Mouse (Mus musculus) intestine, postnatal 0 days (tissue): Measurements from ENCODE around the gene Rad51b. TPM values are rescaled to one million over a fixed set of nuclear protein-coding genes. Genes with fewer than 3 reads are reported as not detected.

ENCODE experiments used
- ATAC-seq: fragments of 200-750 bp; cut with Nextera tagmentation; 2 replicates; pipeline ENCODE4 v1.8.0; 2017; ENCODE audit warnings: mild to moderate bottlenecking, moderate TSS enrichment, moderate library complexity
- H3K27ac ChIP-seq: fragments of 300-500 bp; sonication (generic); 2 replicates; pipeline ENCODE4 v1.5.1; 2014; ENCODE audit warnings: mild to moderate bottlenecking, low read depth, low read length, moderate library complexity
- H3K27me3 ChIP-seq: fragments of 300-500 bp; sonication (generic); replicated peaks from 2 replicates; pipeline ENCODE4 v1.6.1; 2014; ENCODE audit warnings: low read length, mixed read lengths; ENCODE audit not compliant: control insufficient read depth, insufficient read depth
- H3K36me3 ChIP-seq: fragments of 300-500 bp; sonication (generic); 2 replicates; pipeline ENCODE4 v1.6.1; 2014; ENCODE audit warnings: mild to moderate bottlenecking, moderate library complexity; ENCODE audit not compliant: control insufficient read depth, insufficient read depth
- H3K4me1 ChIP-seq: fragments of 300-500 bp; sonication (generic); replicated peaks from 2 replicates; pipeline ENCODE4 v1.6.1; 2014; ENCODE audit warnings: antibody characterized with exemption, low read length, mixed read lengths; ENCODE audit not compliant: control insufficient read depth, insufficient read depth
- H3K4me2 ChIP-seq: fragments of 300-500 bp; sonication (generic); replicated peaks from 2 replicates; pipeline ENCODE4 v1.6.1; 2014; ENCODE audit warnings: low read depth, mild to moderate bottlenecking, moderate library complexity
- H3K4me3 ChIP-seq: fragments of 300-500 bp; sonication (generic); 2 replicates; pipeline ENCODE4 v1.5.1; 2014; ENCODE audit warnings: low read depth, low read length
- H3K9ac ChIP-seq: fragments of 300-500 bp; sonication (generic); 2 replicates; pipeline ENCODE4 v1.6.1; 2014; ENCODE audit warnings: mild to moderate bottlenecking, low read depth, low read length
- H3K9me3 ChIP-seq: fragments of 300-500 bp; sonication (generic); 2 replicates; pipeline ENCODE4 v1.6.1; 2016; ENCODE audit warnings: mixed run types; ENCODE audit not compliant: control insufficient read depth
- CTCF ChIP-seq: sonication (generic); IDR thresholded peaks from 2 replicates; pipeline ENCODE4 v1.5.1; 2016; ENCODE audit warnings: low read depth, mild to moderate bottlenecking, control low read depth, antibody characterized with exemption, moderate library complexity
- WGBS: fragments of 180-500 bp; shearing (Covaris S2); extraction: QIAGEN DNeasy Blood & Tissue Kit; methylation state at CpG from one replicate; pipeline ENCODE4 v1.1.7; 2014; 5-methylcytosine and 5-hydroxymethylcytosine counted together
- polyA plus RNA-seq: library from polyadenylated mRNA; unstranded; fragments of >200 nt; fragmentation: Nextera tagmentation; extraction: Ambion mirVana; gene quantifications from 2 replicates; pipeline ENCODE4 v1.2.1, GENCODE M21; 2015

The Rad51b gene
- polyA plus RNA-seq, 1 experiment from 2014 or later, result 1.9 TPM

GRCm38 (mm10) chr12:79381489-79381888 lies 84.4 kb downstream of the Rad51b start:
- no peak for TF ChIP-seq CTCF
- Histone ChIP-seq H3K4me3 (no peak overlapping the region), H3K27me3 (no peaks in the 10 kb centered on the region), H3K27ac (no peak overlapping the region), H3K9me3 (no peaks in the 10 kb centered on the region), H3K36me3 (no peaks in the 10 kb centered on the region), H3K4me2 (no peak overlapping the region), H3K9ac (no peak overlapping the region), H3K4me1 (peaks cover 15% of the 10 kb centered on the region; the same call in 1 of the 2 replicates)
- 72% methylated on average over 3 of the region's 3 CpGs for WGBS
- ATAC-seq, result no peak

GRCm38 (mm10) chr12:79382416-79382815 lies 85.3 kb downstream of the Rad51b start:
- ATAC-seq, result no peak
- Histone ChIP-seq H3K4me3 (no peak overlapping the region), H3K36me3 (no peaks in the 10 kb centered on the region), H3K27ac (no peak overlapping the region), H3K27me3 (no peaks in the 10 kb centered on the region), H3K4me1 (peaks cover 15% of the 10 kb centered on the region; the same call in 1 of the 2 replicates), H3K4me2 (no peak overlapping the region), H3K9me3 (no peaks in the 10 kb centered on the region), H3K9ac (no peak overlapping the region)
- WGBS, result 67% methylated on average over 2 of the region's 2 CpGs
- TF ChIP-seq CTCF, result no peak

GRCm38 (mm10) chr12:79383583-79383982 lies 86.5 kb downstream of the Rad51b start:
- no peak overlapping the region for H3K4me3 ChIP-seq
- H3K4me1 ChIP-seq, result peaks cover 11% of the 10 kb centered on the region; the same call in 1 of the 2 replicates
- H3K36me3 ChIP-seq, result no peaks in the 10 kb centered on the region
- H3K9me3 ChIP-seq, result no peaks in the 10 kb centered on the region
- H3K27ac ChIP-seq, result no peak overlapping the region
- H3K27me3 ChIP-seq, result no peaks in the 10 kb centered on the region
- no peak for ATAC-seq
- H3K9ac ChIP-seq, result no peak overlapping the region
- no peak for TF ChIP-seq CTCF
- WGBS, result 44% methylated on average over 3 of the region's 3 CpGs
- H3K4me2 ChIP-seq, result no peak overlapping the region

- peak overlapping the region; percentile 73 for H3K27ac ChIP-seq
- H3K9me3 ChIP-seq, result no peaks in the 10 kb centered on the region
- TF ChIP-seq CTCF, result 0 out of 2 replicates have a peak, but pooled peaks have one; percentile 4
- 15% methylated on average over 9 of the region's 9 CpGs for WGBS
- peak; percentile 94 for ATAC-seq
- H3K9ac ChIP-seq, result no peak overlapping the region
- no peak overlapping the region for H3K4me3 ChIP-seq
- no peaks in the 10 kb centered on the region for H3K36me3 ChIP-seq
- no peaks in the 10 kb centered on the region for H3K27me3 ChIP-seq
- H3K4me2 ChIP-seq, result peak overlapping the region; percentile 54
- H3K4me1 ChIP-seq, result peaks cover 11% of the 10 kb centered on the region; the same call in 1 of the 2 replicates
These were observed 87.7 kb downstream of the Rad51b start for GRCm38 (mm10) chr12:79384787-79385186.

GRCm38 (mm10) chr12:79385199-79385598 lies 88.1 kb downstream of the Rad51b start:
- Histone ChIP-seq H3K9me3 (no peaks in the 10 kb centered on the region), H3K9ac (no peak overlapping the region), H3K4me2 (peak overlapping the region; percentile 54), H3K27ac (peak overlapping the region; percentile 73), H3K36me3 (no peaks in the 10 kb centered on the region), H3K27me3 (no peaks in the 10 kb centered on the region), H3K4me3 (no peak overlapping the region), H3K4me1 (peaks cover 11% of the 10 kb centered on the region; the same call in 1 of the 2 replicates)
- whole genome bisulfite sequencing, result 20% methylated on average over 5 of the region's 5 CpGs
- TF ChIP-seq CTCF, result 0 out of 2 replicates have a peak, but pooled peaks have one; percentile 7
- peak; percentile 80 for ATAC-seq

- no peak for TF ChIP-seq CTCF
- H3K27me3 ChIP-seq, result no peaks in the 10 kb centered on the region
- no peak overlapping the region for H3K4me3 ChIP-seq
- H3K27ac ChIP-seq, result no peak overlapping the region
- no peak overlapping the region for H3K9ac ChIP-seq
- H3K4me2 ChIP-seq, result no peak overlapping the region
- 46% methylated on average over 6 of the region's 6 CpGs for WGBS
- H3K36me3 ChIP-seq, result no peaks in the 10 kb centered on the region
- peaks cover 7% of the 10 kb centered on the region; the same call in 1 of the 2 replicates for H3K4me1 ChIP-seq
- H3K9me3 ChIP-seq, result no peaks in the 10 kb centered on the region
- ATAC-seq, result no peak
These were observed 90.8 kb downstream of the Rad51b start for GRCm38 (mm10) chr12:79387886-79388285.
